ENCODE assay signal across 8 mouse cellular contexts in the genomic region with DNA sequence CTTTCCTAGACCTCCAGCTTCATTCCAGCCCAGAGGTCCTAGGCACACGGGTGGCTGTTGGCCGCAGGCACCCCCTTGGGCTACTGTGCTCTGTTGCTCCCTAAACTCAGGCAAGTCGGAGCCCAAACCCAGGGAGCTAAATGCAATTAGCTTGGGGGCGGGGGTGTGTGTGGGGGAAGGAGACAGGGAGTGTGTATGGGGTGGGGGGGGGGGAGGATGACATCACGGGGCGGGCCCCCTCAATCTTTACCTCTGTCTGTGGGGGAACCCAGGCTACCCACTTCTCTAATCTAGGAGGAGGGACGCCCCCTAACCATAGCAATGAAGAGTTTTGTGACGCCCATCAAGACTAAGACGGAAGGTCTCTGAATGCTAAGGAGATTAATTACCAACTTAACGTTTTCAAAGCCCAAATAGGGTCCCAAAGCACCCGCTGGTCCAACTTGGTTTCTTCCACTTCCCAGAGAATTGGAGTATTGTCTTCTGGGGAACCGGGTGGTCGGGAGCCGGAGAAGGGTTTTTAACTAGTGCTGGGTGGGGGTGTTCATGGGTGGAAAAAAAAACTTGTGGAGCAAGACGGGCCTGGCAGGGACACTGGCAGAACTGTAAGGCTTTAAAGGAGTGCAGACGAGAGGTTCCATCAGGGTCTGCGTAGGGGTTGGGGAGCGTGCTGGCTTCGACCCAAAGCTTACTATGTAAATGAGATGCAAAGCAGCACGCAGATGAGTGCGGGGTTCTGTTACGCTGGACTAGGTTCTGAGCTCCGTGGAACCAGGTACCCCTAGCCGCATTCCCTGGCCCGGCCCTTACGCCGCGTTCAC. TPM values are rescaled to one million over a fixed set of nuclear protein-coding genes. Genes with fewer than 3 reads are reported as not detected.
DNase-seq lines count a peak whose midpoint lies in the region; ATAC-seq and TF ChIP-seq lines count a peak whose summit lies in the region.

A gene (minus strand): TSS at position 100 of the 821 bp plus-strand sequence.

- TF ChIP-seq POLR2A in CH12.LX (IDR thresholded peaks at IDR 0.05; ENCODE audit: low read depth, low read length), result peak; percentile 62

- WGBS in forebrain, embryonic 13.5 days, result under 1% methylated on average over 27 of the region's 28 CpGs
- under 1% methylated on average over 28 of the region's 28 CpGs for WGBS in heart, postnatal 0 days
- WGBS in liver, embryonic 15.5 days (ENCODE audit: insufficient replicate concordance), result under 1% methylated on average over 28 of the region's 28 CpGs
- WGBS in neural tube, embryonic 12.5 days, result under 1% methylated on average over 27 of the region's 28 CpGs

- ATAC-seq in forebrain, embryonic 13.5 days, result peak; percentile 73
- ATAC-seq in heart, postnatal 0 days (ENCODE audit: insufficient read depth, low read depth), result peak; percentile 45
- ATAC-seq in liver, embryonic 15.5 days (ENCODE audit: insufficient read depth), result peak; percentile 40
- peak; percentile 72 for ATAC-seq in neural tube, embryonic 12.5 days (ENCODE audit: low FRiP score, low read depth)

- H3K36me3 ChIP-seq in CH12.LX (replicated peaks in 1 of 2; ENCODE audit: control insufficient read depth in 1 of 2, insufficient read depth in 1 of 2, low read length in 1 of 2), result peaks cover 10 to 34% of the 10 kb centered on the region in 2 experiments
- H3K36me3 ChIP-seq in forebrain, embryonic 13.5 days (ENCODE audit: poor library complexity, severe bottlenecking), result peaks cover 58% of the 10 kb centered on the region
- H3K36me3 ChIP-seq in heart, postnatal 0 days (replicated peaks; ENCODE audit: control insufficient read depth, insufficient read depth, low read length), result peaks cover 21% of the 10 kb centered on the region
- peaks cover 14% of the 10 kb centered on the region for H3K36me3 ChIP-seq in liver, embryonic 15.5 days (replicated peaks)
- H3K36me3 ChIP-seq in neural tube, embryonic 12.5 days, result peaks cover 33% of the 10 kb centered on the region

- peak within 1 kb of the TSS; percentile 55 for H3K9ac ChIP-seq in CH12.LX (ENCODE audit: insufficient read depth, low read depth)
- peak within 1 kb of the TSS; percentile 88 for H3K9ac ChIP-seq in forebrain, embryonic 13.5 days
- H3K9ac ChIP-seq in heart, postnatal 0 days (replicated peaks; ENCODE audit: low read depth, low read length), result peak within 1 kb of the TSS; percentile 79
- peak within 1 kb of the TSS; percentile 80 for H3K9ac ChIP-seq in liver, embryonic 15.5 days
- peak within 1 kb of the TSS; percentile 78 for H3K9ac ChIP-seq in neural tube, embryonic 12.5 days

- peak; percentile 74 for DNase-seq in CH12.LX (ENCODE audit: extremely low read depth)
- DNase-seq in brain, embryonic 18.5 days (ENCODE audit: low read depth, low spot score), result peak; percentile 80
- peak; percentile 68 for DNase-seq in heart, postnatal 0 days (ENCODE audit: low spot score)
- peak; percentile 58 to 74 for DNase-seq in kidney, postnatal 36 days
- peak; percentile 81 for DNase-seq in testis, postnatal 10 days (ENCODE audit: low spot score)

- H3K4me2 ChIP-seq in CH12.LX (ENCODE audit: insufficient read depth, low read depth, poor library complexity, severe bottlenecking), result peak within 1 kb of the TSS; percentile 63
- H3K4me2 ChIP-seq in forebrain, embryonic 13.5 days, result peak within 1 kb of the TSS; percentile 78
- peak within 1 kb of the TSS; percentile 80 for H3K4me2 ChIP-seq in heart, postnatal 0 days (ENCODE audit: low read depth, low read length)
- peak within 1 kb of the TSS; percentile 97 for H3K4me2 ChIP-seq in liver, embryonic 15.5 days
- peak within 1 kb of the TSS; percentile 78 for H3K4me2 ChIP-seq in neural tube, embryonic 12.5 days (replicated peaks)

- peak within 1 kb of the TSS; percentile 72 to 94 (median 86) for H3K4me3 ChIP-seq in CH12.LX (replicated peaks in 1 of 3; ENCODE audit: low read depth in 2 of 3, low read length in 2 of 3, poor library complexity in 1 of 3)
- H3K4me3 ChIP-seq in forebrain, embryonic 13.5 days, result peak within 1 kb of the TSS; percentile 78
- peak within 1 kb of the TSS; percentile 73 for H3K4me3 ChIP-seq in heart, postnatal 0 days (ENCODE audit: low read depth, low read length)
- H3K4me3 ChIP-seq in liver, embryonic 15.5 days (replicated peaks), result peak within 1 kb of the TSS; percentile 78
- peak within 1 kb of the TSS; percentile 82 for H3K4me3 ChIP-seq in neural tube, embryonic 12.5 days

- TF ChIP-seq EP300 in CH12.LX (IDR thresholded peaks at IDR 0.05; ENCODE audit: low read length), result no peak; the same call in 1 of the 2 replicates
- peak; percentile 8; the same call in 1 of the 2 replicates for TF ChIP-seq EP300 in heart, postnatal 0 days (IDR thresholded peaks at IDR 0.05; ENCODE audit: low read depth)

- H3K9me3 ChIP-seq in CH12.LX (replicated peaks; ENCODE audit: low read length), result no peaks in the 10 kb centered on the region
- H3K9me3 ChIP-seq in forebrain, embryonic 13.5 days (replicated peaks), result no peaks in the 10 kb centered on the region
- H3K9me3 ChIP-seq in heart, postnatal 0 days (replicated peaks; ENCODE audit: control insufficient read depth, low read length), result no peaks in the 10 kb centered on the region
- no peaks in the 10 kb centered on the region for H3K9me3 ChIP-seq in liver, embryonic 15.5 days (replicated peaks)
- H3K9me3 ChIP-seq in neural tube, embryonic 12.5 days, result no peaks in the 10 kb centered on the region

- TF ChIP-seq RAD21 in CH12.LX (IDR thresholded peaks at IDR 0.05; ENCODE audit: low read depth, low read length), result no peak

- H3K4me1 ChIP-seq in CH12.LX (ENCODE audit: control insufficient read depth in 1 of 2, insufficient read depth in 2 of 2), result peaks cover 13 to 28% of the 10 kb centered on the region in 2 experiments
- H3K4me1 ChIP-seq in forebrain, embryonic 13.5 days, result peaks cover 54% of the 10 kb centered on the region
- H3K4me1 ChIP-seq in heart, postnatal 0 days (ENCODE audit: control insufficient read depth, insufficient read depth), result peaks cover 39% of the 10 kb centered on the region
- H3K4me1 ChIP-seq in liver, embryonic 15.5 days (replicated peaks), result peaks cover 58% of the 10 kb centered on the region
- peaks cover 51% of the 10 kb centered on the region for H3K4me1 ChIP-seq in neural tube, embryonic 12.5 days

- no peaks in the 10 kb centered on the region for H3K27me3 ChIP-seq in CH12.LX (replicated peaks)
- H3K27me3 ChIP-seq in forebrain, embryonic 13.5 days, result no peaks in the 10 kb centered on the region
- no peaks in the 10 kb centered on the region for H3K27me3 ChIP-seq in heart, postnatal 0 days (ENCODE audit: control insufficient read depth, insufficient read depth, low read length)
- peaks cover 26% of the 10 kb centered on the region for H3K27me3 ChIP-seq in liver, embryonic 15.5 days
- no peaks in the 10 kb centered on the region for H3K27me3 ChIP-seq in neural tube, embryonic 12.5 days (replicated peaks)

- in situ Hi-C loops in CH12.LX (cut with MboI; ENCODE audit: low pct_ligation_motif_present, low pct_unique_long_range_greater_than_20kb, low sequenced_read_pairs), result no loop called here

- dilution Hi-C loops in CH12.LX (cut with MboI; ENCODE audit: extremely low pct_ligation_motif_present, extremely low pct_unique_long_range_greater_than_20kb, low sequenced_read_pairs), result no loop called here

- H3K27ac ChIP-seq in CH12.LX (ENCODE audit: insufficient read depth, low read depth), result peak within 1 kb of the TSS; percentile 87
- peak within 1 kb of the TSS; percentile 98 for H3K27ac ChIP-seq in forebrain, embryonic 13.5 days
- peak within 1 kb of the TSS; percentile 98 for H3K27ac ChIP-seq in heart, postnatal 0 days (ENCODE audit: low read depth)
- H3K27ac ChIP-seq in liver, embryonic 15.5 days (replicated peaks), result peak within 1 kb of the TSS; percentile 90
- peak within 1 kb of the TSS; percentile 95 for H3K27ac ChIP-seq in neural tube, embryonic 12.5 days

- no peak for TF ChIP-seq CTCF in CH12.LX (conservative IDR thresholded peaks at IDR 0.05 in 1 of 2, IDR thresholded peaks at IDR 0.05 in 1 of 2; ENCODE audit: low read depth in 2 of 2, low read length in 2 of 2)
- TF ChIP-seq CTCF in heart, postnatal 0 days (IDR thresholded peaks at IDR 0.05; ENCODE audit: low read depth), result no peak

- H3K79me2 ChIP-seq in CH12.LX (replicated peaks; ENCODE audit: control insufficient read depth, extremely low read depth, insufficient read depth, poor library complexity, severe bottlenecking), result peaks cover 33% of the 10 kb centered on the region

TF ChIP-seq in CH12.LX, 34 proteins besides CTCF, POLR2A, EP300 and RAD21 (continues in another document):
- TF ChIP-seq CHD1 (IDR thresholded peaks at IDR 0.05; ENCODE audit: low read depth, low read length), result peak; percentile 97
- TF ChIP-seq UBTF (IDR thresholded peaks at IDR 0.05; ENCODE audit: low read depth, low read length), result no peak; the same call in 1 of the 2 replicates
- TF ChIP-seq ETS1 (conservative IDR thresholded peaks at IDR 0.05; ENCODE audit: low read depth, low read length), result no peak; the same call in 1 of the 2 replicates
- TF ChIP-seq SIN3A (IDR thresholded peaks at IDR 0.05; ENCODE audit: low read length), result no peak; the same call in 1 of the 2 replicates
- TF ChIP-seq ZNF384 (IDR thresholded peaks at IDR 0.05; ENCODE audit: low read depth, low read length), result no peak
- TF ChIP-seq NRF1 (IDR thresholded peaks at IDR 0.05; ENCODE audit: low read depth, low read length), result no peak
- no peak for TF ChIP-seq TCF12 (IDR thresholded peaks at IDR 0.05; ENCODE audit: low read depth, low read length)
- TF ChIP-seq ZKSCAN1 (IDR thresholded peaks at IDR 0.05; ENCODE audit: borderline replicate concordance, low read depth, low read length), result no peak
- peak; percentile 25; the same call in 1 of the 2 replicates for TF ChIP-seq ELF1 (IDR thresholded peaks at IDR 0.05; ENCODE audit: low read depth, low read length)
- peak; percentile 58; the same call in 1 of the 2 replicates for TF ChIP-seq TBP (conservative IDR thresholded peaks at IDR 0.05; ENCODE audit: low read depth, low read length)
- TF ChIP-seq USF1 (IDR thresholded peaks at IDR 0.05; ENCODE audit: low read depth, low read length), result no peak
- peak; percentile 52; the same call in 1 of the 2 replicates for TF ChIP-seq BHLHE40 (IDR thresholded peaks at IDR 0.05; ENCODE audit: low read depth, low read length)
- TF ChIP-seq HCFC1 (IDR thresholded peaks at IDR 0.05; ENCODE audit: low read depth, low read length), result no peak; the same call in 1 of the 2 replicates
- peak; percentile 41; the same call in 1 of the 2 replicates for TF ChIP-seq MAX (IDR thresholded peaks at IDR 0.05; ENCODE audit: low read length)

RNA-seq across cellular contexts. Expression of the gene that starts here (rescaled TPM):
- total RNA-seq in CH12.LX (2012; rRNA removed), result 1.2 and 2.0 TPM in 2 replicates
- total RNA-seq in CH12.LX (2014; rRNA removed), result 2.0 and 2.6 TPM in 2 replicates
- polyA plus RNA-seq in CH12.LX (2012; ENCODE audit: insufficient read length, low read depth), result 4.5 and 4.7 TPM in 2 replicates
- 14.9 and 16.3 TPM in 2 replicates for polyA plus RNA-seq in forebrain, embryonic 13.5 days (2015; fragmentation: Nextera tagmentation; extraction: Ambion mirVana)
- total RNA-seq in heart, postnatal 0 days (2014; rRNA removed; ENCODE audit: low replicate concordance), result 17.9 and 24.4 TPM in 2 replicates
- 11.1 and 11.6 TPM in 2 replicates for polyA plus RNA-seq in heart, postnatal 0 days (2015; fragmentation: Nextera tagmentation; extraction: Ambion mirVana)
- polyA plus RNA-seq in liver, embryonic 15.5 days (2015; fragmentation: Nextera tagmentation; extraction: Ambion mirVana), result 2.1 and 2.9 TPM in 2 replicates
- polyA plus RNA-seq in neural tube, embryonic 12.5 days (2016; fragmentation: Nextera tagmentation; extraction: Ambion mirVana), result 18.7 and 19.7 TPM in 2 replicates

Comparison
In these comparisons a context has a peak if more than half of its experiments do, and no peak if none do; other contexts are left out.
1. Peak in every context shown above with its lines: DNase-seq, ATAC-seq, H3K4me3 ChIP-seq and H3K27ac ChIP-seq.